Mouse (Mus musculus) neural tube, embryonic 15.5 days (tissue): ENCODE measurements at regions not wholly inside any gene's neighbourhood (a gene's known extent, or its start where the extent isn't known, plus 50 kb on each side); places are given as distances from the start of the nearest gene placed in this dataset.

Source experiments
- ATAC-seq: fragments of 200-750 bp; cut with Nextera tagmentation; 2 replicates; pipeline ENCODE4 v1.8.0; 2017; ENCODE audit warnings: mild to moderate bottlenecking, moderate TSS enrichment, moderate library complexity; ENCODE audit not compliant: low FRiP score
- H3K27ac ChIP-seq: fragments of 300-500 bp; sonication (generic); replicated peaks from 2 replicates; pipeline ENCODE4 v1.5.1; 2015; ENCODE audit warnings: mild to moderate bottlenecking, inconsistent platforms
- H3K27me3 ChIP-seq: fragments of 300-500 bp; sonication (generic); replicated peaks from 2 replicates; pipeline ENCODE4 v1.6.1; 2015; ENCODE audit warnings: inconsistent platforms
- H3K36me3 ChIP-seq: fragments of 300-500 bp; sonication (generic); 2 replicates; pipeline ENCODE4 v1.6.1; 2015; ENCODE audit warnings: inconsistent platforms
- H3K4me1 ChIP-seq: fragments of 300-500 bp; sonication (generic); 2 replicates; pipeline ENCODE4 v1.6.1; 2015; ENCODE audit warnings: inconsistent platforms
- H3K4me2 ChIP-seq: fragments of 300-500 bp; sonication (generic); 2 replicates; pipeline ENCODE4 v1.6.1; 2015; ENCODE audit warnings: inconsistent platforms, mild to moderate bottlenecking, moderate library complexity
- H3K4me3 ChIP-seq: fragments of 300-500 bp; sonication (generic); replicated peaks from 2 replicates; pipeline ENCODE4 v1.5.1; 2015; ENCODE audit warnings: mild to moderate bottlenecking, inconsistent platforms
- H3K9ac ChIP-seq: fragments of 300-500 bp; sonication (generic); replicated peaks from 2 replicates; pipeline ENCODE4 v1.6.1; 2015; ENCODE audit warnings: mild to moderate bottlenecking, inconsistent platforms
- H3K9me3 ChIP-seq: fragments of 300-500 bp; sonication (generic); replicated peaks from 2 replicates; pipeline ENCODE4 v1.6.1; 2016; ENCODE audit warnings: inconsistent platforms
- WGBS: fragments of 180-500 bp; shearing (Covaris S2); methylation state at CpG from one replicate; pipeline ENCODE4 v1.1.7; 2015; ENCODE audit warnings: mixed read lengths; 5-methylcytosine and 5-hydroxymethylcytosine counted together

DNA sequence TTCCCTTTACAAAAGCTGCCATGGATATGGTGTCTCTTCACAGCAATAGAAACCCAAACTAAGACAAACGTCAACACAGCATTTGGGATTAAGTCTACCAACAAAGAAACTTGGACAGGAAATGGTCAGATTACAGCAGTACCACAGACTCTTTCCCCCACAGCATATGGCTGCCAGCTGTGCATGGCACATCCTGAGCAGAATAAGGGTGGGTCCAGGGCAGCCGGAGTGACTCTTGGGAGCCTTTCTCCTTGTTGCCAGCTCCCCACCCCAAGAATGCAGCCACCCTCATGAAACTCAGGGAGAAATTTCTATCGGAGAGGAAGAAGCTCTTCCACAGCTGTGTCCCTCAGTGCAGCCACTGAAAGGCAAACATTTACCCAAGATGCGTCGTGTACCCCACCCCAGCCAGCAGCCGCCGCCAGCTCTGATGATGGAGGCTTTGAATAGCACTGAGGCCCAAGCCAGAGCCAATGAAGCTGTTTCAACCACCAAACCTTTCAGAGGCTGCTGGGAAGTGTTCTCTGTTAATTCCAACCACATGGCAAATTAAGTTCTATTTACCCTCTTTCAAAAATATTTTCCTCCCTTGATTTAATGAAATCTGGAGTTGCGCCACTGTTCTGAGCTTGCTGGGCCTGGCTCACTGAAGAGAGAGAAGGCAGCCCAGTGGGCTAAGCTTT lies 75.8 kb upstream of the Hs6st1 start:
- H3K36me3 ChIP-seq = no peaks in the 10 kb centered on the region
- WGBS = 88% methylated on average over 8 of the region's 8 CpGs
- H3K27ac ChIP-seq = no peak overlapping the region
- no peaks in the 10 kb centered on the region for H3K27me3 ChIP-seq
- no peak for ATAC-seq
- H3K9me3 ChIP-seq = 0 out of 2 replicates have a peak, but pooled peaks cover 5% of the 10 kb centered on the region
- no peaks in the 10 kb centered on the region for H3K4me1 ChIP-seq
- no peak overlapping the region for H3K4me3 ChIP-seq
- H3K9ac ChIP-seq = no peak overlapping the region
- H3K4me2 ChIP-seq = no peak overlapping the region

DNA sequence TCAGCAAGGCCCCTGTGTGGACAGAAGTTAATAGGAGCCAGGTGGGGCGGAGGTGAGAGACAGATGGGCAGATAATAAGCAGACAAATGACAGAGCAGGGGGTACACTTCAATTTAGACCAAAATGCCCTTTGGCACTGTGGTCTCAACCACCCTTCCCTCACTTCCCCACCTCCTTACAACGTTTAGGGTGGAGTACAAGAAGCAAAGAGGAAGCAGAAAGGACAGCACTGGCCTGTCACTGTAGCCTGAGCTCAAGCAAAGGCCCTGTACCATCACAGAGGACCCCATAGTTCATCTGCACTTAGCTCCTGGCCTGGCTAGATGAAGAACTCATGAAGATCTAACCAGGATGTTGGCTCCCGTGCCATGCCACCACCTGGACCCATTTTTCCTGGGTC lies 75.3 kb upstream of the Hs6st1 start:
- H3K4me1 ChIP-seq = no peaks in the 10 kb centered on the region
- H3K4me3 ChIP-seq = no peak overlapping the region
- ATAC-seq = no peak
- 0 out of 2 replicates have a peak, but pooled peaks cover 5% of the 10 kb centered on the region for H3K9me3 ChIP-seq
- H3K36me3 ChIP-seq = no peaks in the 10 kb centered on the region
- no peaks in the 10 kb centered on the region for H3K27me3 ChIP-seq
- no peak overlapping the region for H3K9ac ChIP-seq
- H3K4me2 ChIP-seq = no peak overlapping the region
- H3K27ac ChIP-seq = no peak overlapping the region
- WGBS = 82% methylated on average over 3 of the region's 3 CpGs

GRCm38 (mm10) chr1:35995691-35996090 lies 72.5 kb upstream of the Hs6st1 start:
- Histone ChIP-seq H3K36me3 (no peaks in the 10 kb centered on the region), H3K4me1 (no peaks in the 10 kb centered on the region), H3K4me2 (no peak overlapping the region), H3K27ac (no peak overlapping the region), H3K9ac (no peak overlapping the region), H3K9me3 (no peaks in the 10 kb centered on the region), H3K4me3 (no peak overlapping the region), H3K27me3 (no peaks in the 10 kb centered on the region)
- 66% methylated on average over 6 of the region's 6 CpGs for WGBS
- no peak for ATAC-seq

DNA sequence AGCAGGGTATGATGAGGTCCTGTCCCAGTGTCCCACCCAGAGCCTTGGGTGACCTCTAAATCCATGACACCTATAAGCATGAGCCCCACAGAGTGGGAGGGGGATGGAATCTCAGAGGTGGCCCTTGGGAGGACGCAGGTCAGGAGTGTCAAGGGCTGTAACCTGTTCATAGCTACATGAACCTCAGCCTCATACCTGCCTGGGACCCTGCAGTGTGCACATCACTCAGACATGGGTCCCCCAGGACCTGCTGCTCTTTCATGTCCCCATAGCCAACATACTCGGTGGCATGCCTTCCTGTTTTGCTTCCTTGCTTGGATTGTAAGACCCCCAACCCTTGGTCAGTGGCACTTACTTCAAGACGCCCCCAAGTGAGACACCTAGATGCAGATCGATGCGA lies 66.9 kb upstream of the Hs6st1 start:
- H3K9me3 ChIP-seq = no peaks in the 10 kb centered on the region
- H3K4me3 ChIP-seq = no peak overlapping the region
- 93% methylated on average over 5 of the region's 5 CpGs for WGBS
- H3K27me3 ChIP-seq = no peaks in the 10 kb centered on the region
- no peaks in the 10 kb centered on the region for H3K36me3 ChIP-seq
- H3K4me2 ChIP-seq = no peak overlapping the region
- H3K4me1 ChIP-seq = peaks cover 13% of the 10 kb centered on the region; the same call in 1 of the 2 replicates
- no peak overlapping the region for H3K9ac ChIP-seq
- no peak overlapping the region for H3K27ac ChIP-seq
- ATAC-seq = no peak

- H3K36me3 ChIP-seq = no peaks in the 10 kb centered on the region
- H3K4me3 ChIP-seq = no peak overlapping the region
- WGBS = 91% methylated on average over 1 of the region's 1 CpGs
- H3K4me1 ChIP-seq = peaks cover 13% of the 10 kb centered on the region; the same call in 1 of the 2 replicates
- no peak overlapping the region for H3K4me2 ChIP-seq
- H3K9me3 ChIP-seq = no peaks in the 10 kb centered on the region
- no peaks in the 10 kb centered on the region for H3K27me3 ChIP-seq
- no peak overlapping the region for H3K27ac ChIP-seq
- no peak overlapping the region for H3K9ac ChIP-seq
- no peak for ATAC-seq
Measured at GRCm38 (mm10) chr1:36001821-36002220, 66.4 kb upstream of the Hs6st1 start.

DNA sequence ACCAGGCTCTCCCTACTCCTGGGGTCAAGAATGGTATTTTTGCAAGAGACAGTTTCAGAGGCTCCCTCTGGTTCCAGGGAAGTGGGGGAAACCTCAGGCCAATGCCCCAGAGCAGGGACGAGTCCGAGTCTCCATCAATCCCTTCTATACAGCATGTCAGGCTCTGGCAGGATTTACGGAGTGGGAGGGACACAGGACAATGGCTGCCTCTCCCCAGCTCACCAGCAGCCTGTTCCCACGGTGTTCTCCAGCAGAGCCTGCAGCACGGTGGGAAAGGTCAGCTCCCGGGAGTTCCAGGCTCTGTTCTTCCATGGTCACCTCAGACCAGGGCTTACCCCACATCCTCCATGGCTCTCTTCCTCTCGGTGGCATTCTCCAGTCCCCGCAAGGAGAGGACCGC lies 64.6 kb upstream of the Hs6st1 start:
- Histone ChIP-seq H3K4me2 (no peak overlapping the region), H3K36me3 (no peaks in the 10 kb centered on the region), H3K9ac (no peak overlapping the region), H3K4me1 (peaks cover 13% of the 10 kb centered on the region; the same call in 1 of the 2 replicates), H3K4me3 (no peak overlapping the region), H3K27ac (peak overlapping the region; percentile 61), H3K9me3 (no peaks in the 10 kb centered on the region), H3K27me3 (no peaks in the 10 kb centered on the region)
- WGBS = 7% methylated on average over 9 of the region's 9 CpGs
- peak; percentile 68 for ATAC-seq

DNA sequence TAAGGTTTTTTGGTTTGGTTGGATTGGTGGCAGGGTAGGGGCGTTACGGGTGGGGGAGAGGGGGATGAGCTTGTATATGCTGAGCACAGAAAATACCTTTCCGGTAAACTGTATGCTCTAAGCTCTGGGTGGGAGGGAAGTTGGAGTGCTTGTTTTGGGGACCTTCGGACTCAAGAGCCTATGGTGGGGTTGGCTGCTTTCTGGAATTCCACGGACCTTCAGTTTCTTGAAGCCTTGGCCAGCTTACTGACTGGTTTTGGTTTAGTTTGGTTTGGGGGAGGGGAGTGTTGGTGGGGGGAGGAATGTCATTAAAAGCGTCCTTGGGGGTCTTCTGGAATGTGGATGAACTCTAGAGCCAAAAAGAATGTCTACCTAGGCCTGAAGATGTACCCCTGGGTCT lies 59.6 kb upstream of the Hs6st1 start:
- no peak overlapping the region for H3K9ac ChIP-seq
- H3K4me1 ChIP-seq = peaks cover 7% of the 10 kb centered on the region; the same call in 1 of the 2 replicates
- no peaks in the 10 kb centered on the region for H3K27me3 ChIP-seq
- no peak overlapping the region for H3K4me2 ChIP-seq
- H3K9me3 ChIP-seq = no peaks in the 10 kb centered on the region
- H3K36me3 ChIP-seq = no peaks in the 10 kb centered on the region
- ATAC-seq = no peak
- H3K4me3 ChIP-seq = no peak overlapping the region
- H3K27ac ChIP-seq = peak overlapping the region; percentile 37; the same call in 1 of the 2 replicates
- WGBS = 94% methylated on average over 6 of the region's 6 CpGs

- Histone ChIP-seq H3K4me1 (0 out of 2 replicates have a peak, but pooled peaks cover 4% of the 10 kb centered on the region), H3K4me2 (no peak overlapping the region), H3K27me3 (no peaks in the 10 kb centered on the region), H3K36me3 (no peaks in the 10 kb centered on the region), H3K9me3 (no peaks in the 10 kb centered on the region), H3K27ac (peak overlapping the region; percentile 37), H3K9ac (no peak overlapping the region), H3K4me3 (no peak overlapping the region)
- no peak for ATAC-seq
- WGBS = 51% methylated on average over 6 of the region's 6 CpGs
Measured at GRCm38 (mm10) chr1:36009010-36009619, 59.1 kb upstream of the Hs6st1 start.

- H3K27ac ChIP-seq = no peak overlapping the region
- no peak for ATAC-seq
- H3K4me2 ChIP-seq = no peak overlapping the region
- no peak overlapping the region for H3K9ac ChIP-seq
- no peaks in the 10 kb centered on the region for H3K36me3 ChIP-seq
- 85% methylated on average over 7 of the region's 7 CpGs for WGBS
- no peaks in the 10 kb centered on the region for H3K27me3 ChIP-seq
- H3K9me3 ChIP-seq = no peaks in the 10 kb centered on the region
- H3K4me1 ChIP-seq = no peaks in the 10 kb centered on the region
- no peak overlapping the region for H3K4me3 ChIP-seq
Measured at GRCm38 (mm10) chr1:36010151-36010550, 58.0 kb upstream of the Hs6st1 start.

GRCm38 (mm10) chr1:36010834-36011233 lies 57.4 kb upstream of the Hs6st1 start:
- H3K4me2 ChIP-seq = no peak overlapping the region

GRCm38 (mm10) chr1:36012081-36012765 lies 56.0 kb upstream of the Hs6st1 start:
- H3K4me2 ChIP-seq = no peak overlapping the region
- no peaks in the 10 kb centered on the region for H3K4me1 ChIP-seq
- H3K9me3 ChIP-seq = no peaks in the 10 kb centered on the region
- no peaks in the 10 kb centered on the region for H3K27me3 ChIP-seq
- no peak overlapping the region for H3K4me3 ChIP-seq
- H3K9ac ChIP-seq = no peak overlapping the region
- WGBS = 91% methylated on average over 9 of the region's 9 CpGs
- ATAC-seq = no peak
- H3K27ac ChIP-seq = no peak overlapping the region
- H3K36me3 ChIP-seq = no peaks in the 10 kb centered on the region

More at GRCm38 (mm10) chr1:36010834-36011233, 57.4 kb upstream of the Hs6st1 start:
- Histone ChIP-seq H3K9me3 (no peaks in the 10 kb centered on the region), H3K27ac (no peak overlapping the region), H3K9ac (no peak overlapping the region), H3K27me3 (no peaks in the 10 kb centered on the region), H3K4me1 (no peaks in the 10 kb centered on the region), H3K36me3 (no peaks in the 10 kb centered on the region), H3K4me3 (no peak overlapping the region)
- 84% methylated on average over 12 of the region's 12 CpGs for WGBS
- no peak for ATAC-seq
